Mouse (Mus musculus): ENCODE results near the gene Hnf1b. TPM values are rescaled to one million over a fixed set of nuclear protein-coding genes. Genes with fewer than 3 reads are reported as not detected.

Gene Hnf1b
- polyA plus RNA-seq, 3 experiments from 2014 or later = not detected

DNA sequence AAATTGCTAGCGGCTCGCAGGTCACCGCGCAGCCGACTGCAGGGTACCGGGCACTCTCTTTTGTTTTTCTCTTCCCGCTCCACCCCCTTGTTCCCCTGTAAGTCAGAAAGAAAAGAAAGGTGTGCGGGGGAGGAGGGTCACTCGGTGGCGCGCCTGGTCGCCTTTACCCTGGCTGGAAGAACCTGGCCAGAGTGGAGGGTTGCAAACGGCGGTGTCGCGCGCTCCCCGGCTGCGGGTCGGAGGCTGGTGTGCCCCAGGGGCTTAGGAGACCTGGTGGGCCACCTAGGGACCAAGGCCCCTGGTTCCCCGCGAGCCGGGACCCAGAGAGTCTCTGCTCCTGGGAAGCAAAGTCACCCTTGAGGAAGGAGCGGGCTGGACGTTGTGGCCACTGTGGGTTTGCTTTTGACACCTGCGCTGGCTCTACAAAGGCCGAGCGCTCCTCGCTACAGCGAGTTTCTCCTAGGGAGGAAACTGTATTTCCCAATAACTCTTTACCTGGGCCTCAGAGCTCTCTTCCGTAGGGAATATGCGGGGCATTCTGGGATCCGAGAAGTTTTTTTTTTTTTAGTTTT is 3.4 kb downstream of the Hnf1b start:
- no peak for ATAC-seq

GRCm38 (mm10) chr11:83854091-83854490 is 4.2 kb downstream of the Hnf1b start:
- no peak for ATAC-seq

DNA sequence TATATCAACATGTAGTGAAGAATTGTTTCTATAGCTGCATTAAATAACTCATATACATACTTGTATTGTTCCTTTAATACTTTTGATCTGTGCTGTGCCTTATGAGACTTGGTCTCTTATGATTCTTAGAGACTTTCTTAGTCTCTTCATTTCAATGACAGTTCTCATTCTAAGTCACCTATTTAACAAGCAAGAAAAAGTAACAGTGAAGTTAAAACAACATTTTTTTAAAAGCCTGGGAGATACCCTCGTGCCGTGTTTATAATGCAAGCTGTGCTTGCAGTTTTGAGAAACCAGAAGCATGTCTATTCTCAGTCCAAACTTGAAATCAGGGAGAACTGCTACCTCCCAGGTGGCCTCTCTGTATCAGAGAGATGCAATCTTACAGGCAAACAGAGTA is 4.8 kb downstream of the Hnf1b start:
- ATAC-seq = no peak

DNA sequence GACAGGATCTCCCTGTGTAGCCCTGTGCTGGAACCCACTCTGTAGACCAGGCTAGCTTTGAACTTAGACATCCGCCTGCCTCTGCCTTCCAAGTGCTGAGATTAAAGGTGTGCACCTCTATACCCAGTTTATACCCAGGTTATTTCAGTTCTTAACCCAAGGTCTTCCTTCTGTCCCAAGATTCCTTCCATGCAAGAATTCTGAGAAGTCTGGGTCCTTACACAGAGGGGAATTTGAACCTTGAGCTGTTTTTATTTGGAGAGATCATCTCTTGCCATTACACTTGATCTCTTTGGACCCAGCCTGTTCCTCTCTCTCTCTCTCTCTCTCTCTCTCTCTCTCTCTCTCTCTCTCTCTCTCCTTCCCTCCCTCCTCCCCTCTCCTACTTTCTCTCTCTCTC is 7.4 kb downstream of the Hnf1b start:
- no peak for ATAC-seq

DNA sequence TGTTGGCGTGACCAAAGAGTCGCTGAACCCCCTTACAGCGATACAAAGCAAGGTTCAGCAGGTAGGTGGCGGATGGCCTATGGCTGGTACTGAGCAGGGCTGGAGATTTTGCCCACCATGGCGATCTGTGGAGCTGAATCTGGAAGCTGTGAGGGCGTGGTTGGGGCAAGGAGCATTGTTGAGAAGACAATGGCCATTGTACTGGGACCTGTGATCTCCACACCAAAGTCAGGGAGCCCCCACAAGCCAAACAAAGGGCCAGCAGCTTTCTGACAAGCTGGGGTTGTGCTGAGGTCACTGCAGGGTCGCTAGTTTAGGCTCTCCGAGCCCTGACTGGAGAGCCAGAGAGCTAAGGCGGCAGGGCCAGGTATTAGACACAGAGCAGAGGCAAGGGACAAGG is 15.4 kb downstream of the Hnf1b start:
- ATAC-seq = no peak

GRCm38 (mm10) chr11:83867571-83867970 is 17.7 kb downstream of the Hnf1b start:
- ATAC-seq = no peak

DNA sequence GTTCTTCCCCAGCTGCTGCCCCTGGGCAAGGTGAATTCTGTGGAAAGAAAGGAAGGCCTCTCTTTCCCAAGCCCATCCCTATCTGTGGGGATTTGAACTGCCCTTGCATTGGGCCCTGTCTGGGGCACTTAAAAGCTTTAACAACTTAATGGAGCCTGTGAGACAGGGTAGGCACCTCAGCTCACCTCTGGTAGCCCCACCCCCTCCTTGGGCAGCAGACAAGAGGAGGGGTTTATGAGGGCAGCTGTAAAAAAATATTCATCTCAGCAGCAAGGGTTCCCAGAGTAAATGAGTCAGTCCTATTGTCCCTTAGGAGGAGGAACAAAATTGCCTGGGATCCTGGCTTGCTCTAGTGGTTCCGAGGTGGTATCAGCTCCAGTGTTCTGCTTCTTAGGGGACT is 19.3 kb downstream of the Hnf1b start:
- no peak for ATAC-seq

GRCm38 (mm10) chr11:83869686-83870085 is 19.8 kb downstream of the Hnf1b start:
- no peak for ATAC-seq

DNA sequence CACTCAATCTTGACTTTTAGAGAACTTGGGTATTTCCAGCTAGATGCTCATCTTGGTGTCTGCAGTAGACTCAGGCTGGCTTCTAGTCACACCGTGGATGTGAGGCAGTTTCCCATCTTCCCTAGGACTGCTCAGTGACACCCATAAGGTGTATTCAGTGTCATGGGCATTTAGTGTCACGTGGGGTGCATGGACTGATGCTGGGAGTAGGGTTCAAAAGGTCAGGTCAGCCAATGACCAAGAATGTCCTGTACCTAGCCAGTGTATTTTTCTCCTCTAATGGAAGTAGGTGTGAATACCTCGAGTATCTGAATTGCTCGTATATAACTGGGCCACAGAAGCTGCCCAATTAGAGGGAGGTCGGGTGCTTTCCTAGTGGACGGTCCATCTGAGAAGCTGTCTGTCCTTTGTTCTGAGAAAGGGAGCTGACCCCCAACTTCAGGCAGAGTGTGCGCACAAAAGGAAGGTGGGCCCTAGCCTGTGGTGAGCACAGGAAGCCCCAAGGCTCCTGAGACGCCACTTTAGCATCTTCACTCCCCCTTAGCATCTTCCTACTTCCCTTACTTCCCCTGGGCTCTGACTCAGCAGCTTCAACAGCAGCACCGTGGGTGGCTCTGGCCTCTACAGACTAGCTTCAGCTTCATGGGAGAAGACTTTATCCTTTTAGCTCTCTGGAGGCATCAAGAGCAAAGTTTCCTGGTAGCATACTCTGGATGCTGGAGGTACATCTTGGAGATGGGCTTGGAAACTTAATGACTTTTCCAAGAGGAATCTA is 22.1 kb downstream of the Hnf1b start:
- no peak for ATAC-seq

DNA sequence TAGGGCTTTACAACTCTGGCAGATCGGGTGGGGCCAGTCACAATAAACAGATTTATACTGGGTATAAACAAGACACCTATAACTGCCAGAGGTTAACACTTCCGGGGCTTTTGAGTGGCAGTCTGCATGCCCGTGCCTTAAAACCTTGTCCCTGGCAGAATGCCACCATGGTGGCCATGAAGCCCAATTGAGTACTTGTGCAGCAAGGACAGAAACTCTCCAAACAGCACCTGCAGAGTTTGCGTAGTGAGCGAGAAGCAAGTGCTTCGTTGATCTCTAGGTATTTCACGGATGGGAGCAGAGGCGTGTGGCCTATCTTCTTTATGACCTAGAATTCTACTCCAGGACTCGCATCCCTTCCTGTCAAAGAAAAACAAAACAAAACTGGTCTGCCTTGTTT is 23.6 kb downstream of the Hnf1b start:
- ATAC-seq = no peak

DNA sequence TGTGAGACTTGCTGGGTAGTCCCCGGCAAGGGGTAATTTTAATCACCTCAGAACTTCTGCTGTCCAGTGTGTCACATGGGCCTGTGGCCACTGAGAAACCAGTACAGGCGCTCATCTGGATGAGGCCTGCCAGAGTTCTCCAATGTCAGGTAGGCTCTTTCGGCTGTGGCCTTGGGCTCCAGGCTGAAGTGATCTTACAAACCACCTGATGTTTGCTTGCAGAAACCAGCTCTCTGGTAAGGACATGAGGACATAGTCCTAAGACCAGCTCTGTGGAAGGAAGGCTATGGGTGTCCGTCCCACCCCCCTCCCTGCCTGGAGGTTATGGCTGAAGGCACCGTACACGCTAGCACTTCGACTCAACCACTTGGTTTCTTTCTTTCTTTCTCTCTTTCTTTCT is 26.8 kb downstream of the Hnf1b start:
- no peak for ATAC-seq

GRCm38 (mm10) chr11:83877765-83878164 is 27.9 kb downstream of the Hnf1b start:
- ATAC-seq = no peak

GRCm38 (mm10) chr11:83878417-83878952 is 28.6 kb downstream of the Hnf1b start:
- ATAC-seq = no peak

- no peak for ATAC-seq
Observed at GRCm38 (mm10) chr11:83879130-83879529, 29.3 kb downstream of the Hnf1b start.

GRCm38 (mm10) chr11:83881438-83881837 is 31.6 kb downstream of the Hnf1b start:
- ATAC-seq = no peak

- no peak for ATAC-seq
Observed at GRCm38 (mm10) chr11:83882552-83882951, 32.7 kb downstream of the Hnf1b start.

DNA sequence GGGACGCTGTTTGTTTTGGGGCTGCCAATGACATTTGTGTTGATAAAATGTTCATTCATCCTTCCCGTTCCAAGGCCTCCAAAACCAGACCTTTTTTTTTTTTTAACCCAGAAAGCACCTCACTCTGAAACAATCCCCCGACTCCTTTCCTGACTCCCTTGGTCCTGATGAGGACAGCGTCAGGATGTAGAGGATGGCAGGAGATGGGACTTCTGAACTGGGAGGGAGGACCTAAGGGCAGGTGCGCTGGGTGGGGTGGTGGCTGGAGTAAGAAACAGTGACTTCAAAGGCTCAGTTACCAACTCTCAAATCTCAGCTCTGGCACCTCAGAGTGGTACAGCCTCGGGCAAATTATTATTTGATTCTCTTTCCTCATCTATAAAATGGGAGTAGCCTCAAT is 33.2 kb downstream of the Hnf1b start:
- ATAC-seq = no peak

DNA sequence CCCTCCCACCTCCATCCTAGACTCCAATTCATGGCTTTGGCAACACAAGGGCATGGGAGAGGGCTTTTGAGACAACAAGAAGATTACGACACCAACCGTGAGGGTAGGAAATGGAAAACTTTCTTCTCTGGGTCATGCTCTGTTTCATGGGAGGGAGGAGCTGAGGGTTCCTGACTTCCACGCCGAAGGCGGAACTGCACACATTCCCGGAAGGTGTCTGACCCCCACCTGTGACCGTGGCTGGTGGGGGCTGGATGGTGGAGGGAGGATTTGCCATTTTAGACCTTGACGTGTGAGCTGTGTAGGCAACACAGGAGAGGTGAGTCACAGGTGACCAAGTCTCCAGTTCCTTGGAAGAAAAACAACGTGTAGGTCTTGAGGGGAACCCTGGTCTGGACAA is 33.9 kb downstream of the Hnf1b start:
- no peak for ATAC-seq

- no peak for ATAC-seq
Observed at GRCm38 (mm10) chr11:83885175-83885574, 35.3 kb downstream of the Hnf1b start.

DNA sequence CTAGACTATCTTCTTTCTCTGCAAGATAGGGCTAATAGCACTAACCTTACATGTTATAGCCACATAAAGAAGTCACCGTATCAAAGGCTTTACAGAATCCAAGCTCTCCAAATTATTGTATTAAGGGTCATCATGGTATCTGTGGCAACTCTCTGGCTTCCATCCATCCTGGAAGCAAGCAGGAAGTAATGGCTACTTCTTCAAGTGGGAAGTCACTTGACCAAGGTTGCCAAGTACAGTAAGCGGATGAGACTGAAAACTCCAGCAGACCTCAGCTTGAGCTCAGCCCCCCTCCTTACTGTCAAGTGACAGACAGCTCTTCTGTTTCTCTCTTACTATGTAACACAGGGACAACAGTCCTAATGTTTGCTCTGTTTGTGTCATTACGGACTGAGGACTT is 36.9 kb downstream of the Hnf1b start:
- no peak for ATAC-seq

DNA sequence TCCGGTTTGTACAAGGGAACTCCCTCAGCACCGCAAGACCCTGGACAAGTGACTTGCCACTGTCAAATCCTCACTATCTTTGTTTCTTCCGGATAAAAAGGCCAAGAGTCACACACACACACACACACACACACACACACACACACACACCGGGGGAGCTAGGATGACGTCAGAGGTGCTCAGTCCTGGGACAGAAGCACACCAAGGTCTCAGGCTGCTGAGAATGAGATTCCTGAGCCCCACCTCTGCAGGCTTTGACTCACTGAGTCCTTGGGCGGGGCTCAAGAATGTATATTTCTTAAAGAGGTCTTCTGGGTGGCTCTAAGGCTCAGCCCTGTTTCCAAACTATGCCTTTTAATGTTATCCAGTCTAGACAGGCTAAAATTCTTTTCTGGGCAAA is 41.5 kb downstream of the Hnf1b start:
- ATAC-seq = no peak

DNA sequence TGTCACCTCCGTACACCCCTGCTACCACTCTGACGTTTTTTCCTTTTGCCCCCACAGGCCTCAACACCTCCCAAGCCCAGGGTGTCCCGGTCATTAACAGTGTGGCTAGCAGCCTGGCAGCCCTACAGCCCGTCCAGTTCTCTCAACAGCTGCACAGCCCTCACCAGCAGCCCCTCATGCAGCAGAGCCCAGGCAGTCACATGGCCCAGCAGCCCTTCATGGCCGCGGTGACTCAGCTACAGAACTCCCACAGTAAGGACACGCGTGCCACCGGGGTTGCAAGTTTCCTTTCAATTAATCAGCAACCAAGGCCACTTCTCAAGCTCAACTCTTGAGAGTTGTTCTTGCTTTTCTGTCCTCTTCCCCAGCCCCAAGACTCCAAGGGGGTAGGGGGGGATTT is 43.5 kb downstream of the Hnf1b start:
- ATAC-seq = no peak

- no peak for ATAC-seq
Observed at GRCm38 (mm10) chr11:83896430-83897410, 46.9 kb downstream of the Hnf1b start.
